Mouse (Mus musculus) heart, adult 2 months (tissue): Measurements from ENCODE around the gene Gm49630.
"Not testable (repeated sequence)": the region's sequence is repeated elsewhere in the genome, so short reads cannot be mapped to it uniquely, and the experiment has no call there.

Experiments used
- CTCF ChIP-seq: fragments of 200-600 bp; IDR thresholded peaks from 2 replicates; pipeline ENCODE4 v1.8.1; 2022; ENCODE audit warnings: antibody characterized with exemption, mild to moderate bottlenecking, moderate library complexity
- POLR2A ChIP-seq: fragments of 200-500 bp; IDR thresholded peaks from 2 replicates; pipeline ENCODE4 v1.6.1; 2011; ENCODE audit warnings: mild to moderate bottlenecking, low read depth, low read length, control low read depth; ENCODE audit not compliant: insufficient read depth

DNA sequence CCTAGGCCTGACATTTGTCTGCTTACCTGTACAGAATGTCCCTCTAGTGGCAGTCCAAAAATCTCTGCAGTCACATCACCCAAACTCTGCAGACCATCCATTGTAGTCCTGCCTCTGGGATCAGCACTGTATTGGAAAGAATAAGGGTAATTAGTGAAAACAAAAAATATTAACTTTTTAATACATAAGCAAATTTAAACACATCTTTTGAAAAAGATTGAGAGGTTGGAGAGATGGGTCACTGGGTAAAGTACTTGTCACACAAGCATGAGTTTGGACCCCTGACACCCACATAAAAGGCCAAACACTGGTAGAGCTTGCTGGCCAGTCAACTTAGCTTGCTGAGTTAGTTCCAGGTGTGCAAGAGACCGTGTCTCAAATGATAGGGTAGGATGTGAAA lies 19.2 kb downstream of the Gm49630 start, which contains the start of gene Ttll2:
- not testable (repeated sequence) for TF ChIP-seq POLR2A, CTCF
